Mouse (Mus musculus): ENCODE data around the gene Gnb1l.

GRCm38 (mm10) chr16:18605705-18606104, 107.2 kb downstream of the Gnb1l start:
- TF ChIP-seq CTCF (IDR thresholded peaks at IDR 0.05; ENCODE audit: borderline replicate concordance, insufficient read depth, low read length): no peak
- TF ChIP-seq POLR2A (IDR thresholded peaks at IDR 0.05; ENCODE audit: low read depth, low read length): no peak
